Mouse (Mus musculus) embryonic facial prominence, embryonic 10.5 days (tissue): Measurements from ENCODE around the gene Inhbb. TPM values are rescaled to one million over a fixed set of nuclear protein-coding genes. Genes with fewer than 3 reads are reported as not detected.

Experiments used
- DNase-seq: peaks from one replicate; pipeline ENCODE4 v3.0.0-alpha.2; 2017; ENCODE audit warnings: low spot score
- H3K27ac ChIP-seq: fragments of 300-500 bp; sonication (generic); replicated peaks from 2 replicates; pipeline ENCODE4 v1.5.1; 2016; ENCODE audit warnings: mild to moderate bottlenecking
- H3K27me3 ChIP-seq: fragments of 300-500 bp; sonication (generic); replicated peaks from 2 replicates; pipeline ENCODE4 v1.6.1; 2016; ENCODE audit warnings: low read depth, mild to moderate bottlenecking; ENCODE audit not compliant: poor library complexity, severe bottlenecking
- H3K36me3 ChIP-seq: fragments of 300-500 bp; sonication (generic); replicated peaks from 2 replicates; pipeline ENCODE4 v1.6.1; 2016; ENCODE audit warnings: mild to moderate bottlenecking, moderate library complexity
- H3K4me1 ChIP-seq: fragments of 300-500 bp; sonication (generic); 2 replicates; pipeline ENCODE4 v1.6.1; 2016
- H3K4me3 ChIP-seq: fragments of 300-500 bp; sonication (generic); 2 replicates; pipeline ENCODE4 v1.5.1; 2016; ENCODE audit warnings: mild to moderate bottlenecking, moderate library complexity
- H3K9me3 ChIP-seq: fragments of 300-500 bp; sonication (generic); 2 replicates; pipeline ENCODE4 v1.6.1; 2016; ENCODE audit warnings: mild to moderate bottlenecking
- WGBS: fragments of 180-500 bp; shearing (Covaris S2); methylation state at CpG from one replicate; pipeline ENCODE4 v1.1.7; 2016; 5-methylcytosine and 5-hydroxymethylcytosine counted together
- polyA plus RNA-seq: library from polyadenylated mRNA; unstranded; fragments of >200 nt; fragmentation: Nextera tagmentation; extraction: Ambion mirVana; gene quantifications from 2 replicates; pipeline ENCODE4 v1.2.1, GENCODE M21; 2016

The Inhbb gene
- polyA plus RNA-seq, 1 experiment from 2014 or later: 0.10 TPM

DNA sequence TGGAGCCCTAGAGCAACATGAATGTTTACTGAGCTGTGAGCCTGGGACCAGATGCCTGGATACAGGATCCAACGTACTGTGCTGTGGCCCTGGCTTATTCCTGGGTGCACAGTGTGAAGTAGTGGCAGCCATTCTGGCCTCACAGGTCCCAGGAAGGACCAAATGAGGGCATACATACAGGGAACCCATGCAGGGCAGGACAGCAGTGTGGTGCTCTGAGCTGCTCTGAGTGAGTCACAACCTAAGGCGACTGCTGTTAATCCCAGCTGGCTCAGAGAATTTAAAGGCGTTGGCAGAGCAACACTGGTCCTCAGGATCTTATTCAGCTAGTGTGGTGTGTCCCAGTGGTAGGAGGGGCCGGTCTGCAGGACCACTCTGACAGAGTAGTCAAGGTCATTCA is 31.4 kb downstream of the Inhbb start:
- Histone ChIP-seq H3K4me3 (no peak overlapping the region), H3K9me3 (no peaks in the 10 kb centered on the region), H3K27ac (no peak overlapping the region), H3K36me3 (no peaks in the 10 kb centered on the region), H3K4me1 (peaks cover 14% of the 10 kb centered on the region), H3K27me3 (peaks cover 35% of the 10 kb centered on the region)
- WGBS: 54% methylated on average over 4 of the region's 4 CpGs
- DNase-seq: no peak

DNA sequence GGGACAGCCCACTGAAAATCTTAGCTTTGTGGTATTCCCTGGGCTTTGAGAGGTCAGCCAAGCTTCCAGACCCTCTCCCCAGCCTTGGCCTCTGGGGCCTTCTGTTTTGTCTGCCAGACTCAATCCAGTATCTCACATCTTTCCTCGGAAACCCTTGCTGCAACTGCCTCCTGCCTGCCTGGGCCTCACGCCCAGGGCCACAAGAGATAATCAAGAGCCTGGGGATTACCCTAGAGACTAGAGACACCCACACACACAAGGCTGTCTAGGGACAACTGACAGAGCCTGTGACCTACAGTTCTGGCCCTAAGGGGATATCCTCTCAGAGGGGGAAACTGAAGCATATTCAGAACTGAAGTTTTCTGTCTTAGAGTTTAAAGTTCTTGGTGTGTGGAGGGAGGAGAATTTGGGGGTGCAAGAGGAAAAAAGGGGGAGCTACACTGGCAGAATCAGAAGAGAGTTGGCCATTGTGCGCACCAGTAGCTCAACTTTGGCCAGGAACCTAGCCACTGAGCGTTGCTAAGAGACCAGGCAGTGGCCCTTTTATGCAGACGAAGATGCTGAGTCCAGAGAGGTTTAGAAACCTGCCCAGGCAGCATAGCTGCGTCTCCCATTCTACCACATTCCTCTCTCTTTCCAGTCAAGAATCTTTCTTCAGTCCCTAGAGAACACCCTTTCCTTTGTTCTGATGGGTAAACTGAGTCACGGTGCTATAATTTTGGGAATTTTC is 32.1 kb downstream of the Inhbb start:
- no peaks in the 10 kb centered on the region for H3K36me3 ChIP-seq
- no peak overlapping the region for H3K27ac ChIP-seq
- no peak for DNase-seq
- peaks cover 14% of the 10 kb centered on the region for H3K4me1 ChIP-seq
- peaks cover 35% of the 10 kb centered on the region for H3K27me3 ChIP-seq
- no peaks in the 10 kb centered on the region for H3K9me3 ChIP-seq
- H3K4me3 ChIP-seq: no peak overlapping the region
- 46% methylated on average over 7 of the region's 7 CpGs for WGBS

DNA sequence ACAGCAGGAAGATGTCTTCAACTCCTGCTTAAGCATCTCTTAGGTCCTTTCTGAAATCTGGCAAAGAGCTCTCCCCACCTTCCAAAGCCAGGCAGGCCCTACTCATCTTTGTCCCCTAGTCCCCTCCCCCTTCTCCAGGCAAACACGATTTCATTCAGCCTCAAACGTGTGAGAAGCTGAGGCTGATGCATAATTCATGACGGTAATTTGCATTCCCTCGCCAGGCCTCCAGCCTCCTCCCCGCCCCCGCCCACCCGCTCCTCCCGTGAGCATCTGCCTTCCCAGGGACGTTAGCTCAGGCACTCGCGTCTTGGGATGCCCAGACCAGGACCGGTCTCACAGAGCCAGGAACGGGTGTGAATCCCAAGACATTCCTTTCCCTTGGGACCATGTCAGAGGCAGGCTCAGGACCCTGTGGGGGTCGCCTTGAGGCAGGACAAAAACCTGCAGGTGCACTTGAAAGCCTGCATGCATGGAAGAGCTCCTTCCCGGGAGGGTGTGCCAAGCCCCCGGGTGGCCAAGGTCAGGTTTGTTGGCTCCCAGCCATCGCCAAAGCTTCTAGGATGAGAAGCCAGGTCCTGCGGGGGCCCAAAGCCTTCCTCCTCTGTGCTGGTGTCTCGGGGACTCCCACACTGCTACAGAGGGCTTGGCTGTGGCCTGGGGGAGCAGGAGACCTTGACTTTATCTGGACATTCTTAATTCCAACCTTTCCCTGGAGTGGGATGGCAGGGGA is 33.2 kb downstream of the Inhbb start:
- H3K9me3 ChIP-seq: no peaks in the 10 kb centered on the region
- WGBS: 9% methylated on average over 19 of the region's 19 CpGs
- H3K27ac ChIP-seq: peak overlapping the region; percentile 37; the same call in 1 of the 2 replicates
- DNase-seq: peak; percentile 63
- H3K36me3 ChIP-seq: no peaks in the 10 kb centered on the region
- peaks cover 35% of the 10 kb centered on the region for H3K27me3 ChIP-seq
- peak overlapping the region; percentile 30; the same call in 1 of the 2 replicates for H3K4me3 ChIP-seq
- H3K4me1 ChIP-seq: peaks cover 14% of the 10 kb centered on the region

DNA sequence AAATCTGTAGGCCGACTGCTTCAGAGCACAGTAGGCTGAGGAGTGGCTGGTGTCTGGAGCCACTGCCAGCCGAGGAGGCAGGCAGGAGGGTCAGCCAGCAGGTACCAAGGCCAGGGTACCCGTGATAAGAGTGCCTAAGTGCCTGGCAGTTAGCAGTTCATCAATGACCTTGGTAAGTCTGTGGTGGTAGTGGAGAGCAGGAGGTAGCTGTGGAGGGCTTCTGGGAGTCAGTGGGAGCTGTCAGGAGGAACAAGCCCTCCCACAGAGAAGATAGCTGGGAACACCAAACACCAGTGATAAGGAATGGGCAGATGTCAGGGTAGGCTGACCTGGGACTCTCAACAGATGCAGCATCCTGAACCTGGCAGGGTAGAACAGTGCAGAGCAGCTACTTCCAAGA is 35.7 kb downstream of the Inhbb start:
- peaks cover 27% of the 10 kb centered on the region for H3K27me3 ChIP-seq
- DNase-seq: no peak
- H3K4me3 ChIP-seq: no peak overlapping the region
- H3K9me3 ChIP-seq: no peaks in the 10 kb centered on the region
- 82% methylated on average over 3 of the region's 3 CpGs for WGBS
- no peak overlapping the region for H3K27ac ChIP-seq
- H3K36me3 ChIP-seq: no peaks in the 10 kb centered on the region
- peaks cover 14% of the 10 kb centered on the region for H3K4me1 ChIP-seq

DNA sequence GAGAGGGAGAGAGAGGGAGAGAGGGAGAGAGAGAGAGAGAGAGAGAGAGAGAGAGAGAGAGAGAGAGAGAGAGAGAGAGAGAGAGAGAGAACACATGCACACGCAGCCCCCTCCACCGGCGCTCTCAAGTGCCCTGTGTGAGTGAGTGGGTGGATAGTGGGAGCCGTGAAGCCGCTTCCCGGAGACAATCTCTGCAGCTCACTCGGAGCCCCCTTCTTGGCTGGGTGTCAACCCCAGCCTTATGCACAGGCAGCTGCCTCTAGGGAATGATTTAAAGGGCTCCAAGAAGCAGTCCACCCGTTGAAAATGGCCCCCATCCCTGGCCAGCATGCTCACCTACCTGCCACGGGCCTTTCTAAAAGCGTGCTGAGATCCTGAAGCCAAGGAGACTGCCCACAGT is 38.1 kb downstream of the Inhbb start:
- Histone ChIP-seq H3K4me3 (no peak overlapping the region), H3K9me3 (no peaks in the 10 kb centered on the region), H3K27me3 (peaks cover 3% of the 10 kb centered on the region), H3K4me1 (peaks cover 5% of the 10 kb centered on the region), H3K36me3 (no peaks in the 10 kb centered on the region), H3K27ac (no peak overlapping the region)
- no peak for DNase-seq
- 90% methylated on average over 10 of the region's 10 CpGs for WGBS

DNA sequence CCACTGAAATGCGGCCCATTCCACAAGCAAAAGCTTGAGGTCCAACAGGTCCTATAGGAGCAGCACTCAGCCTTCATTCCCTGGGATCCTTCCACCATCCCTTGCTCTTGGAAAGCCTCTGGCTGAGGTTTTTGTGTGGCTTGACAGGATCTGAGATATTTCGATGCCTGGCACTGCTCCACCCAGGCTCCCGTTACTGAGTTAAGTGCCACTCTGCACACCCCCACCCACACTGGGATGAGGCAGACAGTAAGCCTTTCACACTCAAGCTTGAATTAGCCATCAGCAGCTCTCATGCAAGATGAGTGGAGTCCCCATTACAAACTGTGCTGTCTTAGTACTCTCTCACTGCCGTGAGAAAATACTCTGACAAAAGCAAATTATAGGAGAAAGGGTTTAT is 41.4 kb downstream of the Inhbb start:
- no peak overlapping the region for H3K4me3 ChIP-seq
- WGBS: 93% methylated on average over 4 of the region's 4 CpGs
- H3K27me3 ChIP-seq: no peaks in the 10 kb centered on the region
- H3K27ac ChIP-seq: no peak overlapping the region
- DNase-seq: no peak
- no peaks in the 10 kb centered on the region for H3K4me1 ChIP-seq
- H3K9me3 ChIP-seq: no peaks in the 10 kb centered on the region
- no peaks in the 10 kb centered on the region for H3K36me3 ChIP-seq

DNA sequence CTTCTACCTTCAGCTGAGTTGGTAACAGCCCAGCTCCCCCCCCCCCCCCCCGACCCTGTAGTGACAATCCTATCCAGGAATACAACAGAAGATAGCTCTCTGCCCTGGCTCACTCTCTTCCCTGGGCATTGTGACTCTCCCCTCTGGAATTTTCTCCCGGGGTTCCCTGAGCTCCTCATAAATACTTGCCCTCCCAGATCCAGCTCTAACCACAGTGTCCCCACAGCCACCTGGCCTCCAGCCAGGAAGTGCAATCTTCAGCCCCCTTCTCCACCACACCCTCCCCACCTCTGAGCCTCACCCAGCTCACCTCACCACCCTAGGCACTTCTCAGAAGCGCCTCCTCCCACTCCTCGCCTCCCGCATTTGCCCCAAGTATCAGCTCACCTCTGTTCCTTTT is 46.7 kb downstream of the Inhbb start:
- H3K9me3 ChIP-seq: no peaks in the 10 kb centered on the region
- 70% methylated on average over 5 of the region's 5 CpGs for WGBS
- no peak for DNase-seq
- no peak overlapping the region for H3K4me3 ChIP-seq
- H3K27me3 ChIP-seq: no peaks in the 10 kb centered on the region
- no peak overlapping the region for H3K27ac ChIP-seq
- H3K36me3 ChIP-seq: no peaks in the 10 kb centered on the region
- peaks cover 4% of the 10 kb centered on the region; the same call in 1 of the 2 replicates for H3K4me1 ChIP-seq

DNA sequence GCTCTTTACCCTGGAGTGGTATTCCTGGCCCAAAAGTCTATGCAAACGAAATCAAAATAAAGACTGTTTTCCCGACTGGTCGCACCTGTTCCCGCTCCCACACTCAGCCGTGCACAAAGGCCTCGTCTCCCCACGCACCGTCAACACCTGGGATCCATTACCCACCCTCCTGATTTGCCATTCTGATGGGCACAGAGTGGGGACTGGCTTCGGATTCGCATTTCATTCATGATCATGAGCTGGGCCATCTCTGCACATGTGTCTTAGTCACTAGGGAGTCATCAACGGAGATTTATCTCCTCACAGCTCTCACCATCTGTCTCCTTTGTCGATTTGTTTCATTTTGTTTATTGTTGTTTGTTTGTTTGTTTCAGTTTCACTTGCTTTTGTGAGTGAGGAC is 54.5 kb downstream of the Inhbb start:
- no peak for DNase-seq
- WGBS: 71% methylated on average over 12 of the region's 12 CpGs
- Histone ChIP-seq H3K36me3 (no peaks in the 10 kb centered on the region), H3K27me3 (no peaks in the 10 kb centered on the region), H3K4me3 (no peak overlapping the region), H3K27ac (no peak overlapping the region), H3K9me3 (no peaks in the 10 kb centered on the region), H3K4me1 (peaks cover 4% of the 10 kb centered on the region; the same call in 1 of the 2 replicates)

DNA sequence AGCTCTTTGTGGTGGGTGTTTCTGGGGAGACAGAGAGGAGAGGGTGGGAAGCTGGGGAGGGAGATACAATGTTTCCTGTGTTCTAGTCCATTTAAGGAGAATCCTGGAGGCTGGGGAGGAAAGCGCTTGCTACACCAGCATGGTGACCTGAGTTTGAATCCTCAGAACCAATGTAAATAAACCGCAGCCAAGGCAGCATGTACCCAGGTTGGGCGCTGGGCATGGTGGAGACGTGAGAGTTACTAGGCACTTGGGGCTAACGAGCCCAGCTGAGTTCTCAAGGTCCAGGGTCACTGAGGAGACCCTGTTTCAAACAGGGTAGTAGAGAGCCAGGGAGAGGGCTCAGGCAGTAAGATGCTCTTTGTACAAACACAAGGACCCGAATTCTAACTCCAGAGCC is 55.7 kb downstream of the Inhbb start:
- no peaks in the 10 kb centered on the region for H3K27me3 ChIP-seq
- H3K36me3 ChIP-seq: no peaks in the 10 kb centered on the region
- 62% methylated on average over 6 of the region's 6 CpGs for WGBS
- no peak for DNase-seq
- H3K4me1 ChIP-seq: peaks cover 4% of the 10 kb centered on the region; the same call in 1 of the 2 replicates
- H3K9me3 ChIP-seq: no peaks in the 10 kb centered on the region
- no peak overlapping the region for H3K4me3 ChIP-seq
- H3K27ac ChIP-seq: no peak overlapping the region

Other genes starting within 250 kb of the Inhbb start
- 103 and 113 TPM in 2 replicates for gene Ralb, start 82.5 kb upstream of the Inhbb start, polyA plus RNA-seq
- gene Tmem185b, start 103.9 kb upstream of the Inhbb start, polyA plus RNA-seq: 20.7 and 21.0 TPM in 2 replicates
- gene Epb41l5, start 226.8 kb upstream of the Inhbb start, polyA plus RNA-seq: 25.7 and 32.7 TPM in 2 replicates